Mouse (Mus musculus): ENCODE results near the gene Cep19.
A peak's percentile ranks its signal among the peaks of the same experiment; 100 is the strongest.
"Not testable (repeated sequence)": the region's sequence is repeated elsewhere in the genome, so short reads cannot be mapped to it uniquely, and the experiment has no call there.

Gene Cep19

DNA sequence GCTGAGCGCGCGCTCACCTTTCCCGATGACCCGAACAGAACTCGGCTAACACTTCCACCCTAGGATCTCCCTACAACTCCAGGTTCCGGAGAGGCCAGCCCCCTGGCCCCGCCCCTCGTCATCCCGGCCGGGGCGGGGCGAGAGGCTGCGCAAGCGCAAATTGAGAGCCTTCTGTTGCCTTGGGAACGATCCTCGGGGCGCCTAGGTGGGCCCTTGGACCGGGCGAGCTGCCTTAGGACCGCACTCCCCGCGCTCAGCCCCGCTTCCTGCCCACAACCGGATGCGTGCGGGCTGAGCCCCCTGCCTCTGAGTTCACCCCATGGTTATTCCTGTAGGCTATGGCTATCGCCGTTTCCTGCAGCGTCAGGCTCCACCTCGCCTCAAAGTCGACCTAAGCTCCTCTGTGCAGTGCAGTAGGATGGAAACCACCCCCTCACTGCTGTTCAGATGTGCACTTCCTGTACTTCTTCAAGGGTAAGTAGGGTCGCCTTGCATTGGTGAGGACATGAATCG is at the start of gene Cep19, which contains the start of gene Pigx:
Gene Cep19 (plus strand): TSS at position 163 of the 513 bp plus-strand sequence.
Gene Pigx (minus strand): TSS at position 103 of the 513 bp plus-strand sequence.
- peak; percentile 48 to 78 for DNase-seq (ENCODE audit: low read depth in 1 of 2, low spot score in 2 of 2)

DNA sequence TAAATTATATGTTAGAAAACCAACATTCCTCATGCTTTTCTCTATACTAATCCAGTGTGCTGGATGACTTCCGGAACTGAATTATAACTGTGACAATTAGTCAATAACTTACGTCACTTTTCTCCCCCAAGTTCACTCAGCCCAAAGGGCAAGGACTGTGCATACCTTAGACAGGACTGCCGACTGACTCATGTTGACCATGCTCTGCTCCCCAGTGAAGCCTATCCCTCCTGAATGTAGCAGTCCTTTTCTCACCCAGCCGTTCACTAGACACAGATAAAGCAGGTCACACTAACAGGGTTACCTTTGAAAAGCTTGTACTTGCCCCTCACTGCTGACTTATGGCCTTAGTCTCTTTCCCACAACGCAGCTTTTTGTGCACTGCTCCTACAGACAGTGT is 40.8 kb upstream of the Cep19 start:
- DNase-seq (ENCODE audit: low read depth in 1 of 2, low spot score in 2 of 2) = no peak

DNA sequence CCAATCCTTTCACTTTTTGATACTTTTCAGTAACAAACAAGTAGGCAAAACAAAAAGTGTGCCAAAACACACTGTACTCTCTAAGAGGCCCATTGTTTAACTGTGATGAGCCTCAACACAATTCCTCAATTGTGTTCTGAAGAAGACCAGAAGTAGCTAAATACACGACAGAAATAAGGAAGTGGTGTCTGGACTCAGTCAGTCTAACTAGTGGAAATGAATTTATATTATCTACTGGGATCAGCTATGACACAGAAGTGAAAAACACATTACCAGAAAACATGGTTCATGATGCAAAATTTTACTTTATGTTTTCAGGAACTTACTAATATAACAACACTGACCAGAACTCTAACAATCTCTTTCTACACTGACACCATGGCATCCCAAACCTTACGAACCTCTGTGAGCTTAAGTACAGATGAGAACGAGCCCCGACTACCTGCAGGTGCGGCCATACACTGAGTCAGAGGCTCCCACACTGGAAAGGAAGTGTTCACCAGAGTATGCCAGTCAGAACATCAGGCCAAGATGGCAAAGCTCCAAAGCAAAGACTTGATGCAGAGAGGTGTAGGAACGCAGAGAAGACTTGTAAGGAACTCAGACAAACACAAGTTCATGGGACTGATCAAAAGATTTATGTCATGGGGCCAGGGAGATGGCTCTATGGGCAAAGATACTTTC is 39.6 kb upstream of the Cep19 start:
- no peak for DNase-seq (ENCODE audit: low read depth in 1 of 2, low spot score in 2 of 2)

DNA sequence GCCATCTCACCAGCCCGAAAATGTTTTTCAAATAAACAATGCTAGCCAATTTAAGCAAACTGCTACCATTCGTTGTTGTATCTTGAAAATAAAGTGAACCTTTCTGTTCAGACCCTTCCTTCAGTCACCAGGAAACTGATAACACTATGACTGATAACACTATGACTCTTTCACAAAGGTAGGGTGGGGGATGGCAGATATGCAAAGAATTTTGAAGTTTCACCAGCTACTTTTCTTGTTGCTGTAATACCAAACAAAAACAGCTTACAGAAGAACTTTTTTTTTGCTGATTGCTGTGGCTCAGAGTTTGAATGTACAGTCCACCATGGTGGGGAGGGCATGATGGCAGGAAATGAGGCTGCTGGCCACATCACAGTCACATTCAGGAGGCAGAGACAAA is 37.4 kb upstream of the Cep19 start:
- no peak for DNase-seq (ENCODE audit: low read depth in 1 of 2, low spot score in 2 of 2)

DNA sequence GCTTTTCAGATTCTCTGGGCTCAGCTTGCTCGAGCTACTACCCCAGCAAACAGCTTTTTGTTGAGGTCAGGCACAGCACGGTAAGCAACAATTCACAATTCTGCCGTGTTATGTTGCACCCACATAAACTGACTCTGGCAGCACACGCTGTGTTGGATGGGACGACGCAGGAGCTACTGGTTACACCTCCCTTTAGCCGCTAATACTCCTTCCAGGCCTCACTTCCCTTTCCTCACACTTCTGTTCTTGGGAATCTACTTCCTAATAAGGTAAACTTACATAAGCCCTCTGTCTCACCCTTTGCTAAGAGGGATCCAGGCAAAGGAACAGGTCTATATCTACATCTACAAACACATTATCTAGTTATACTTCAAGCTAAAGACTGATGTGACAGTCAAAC is 35.7 kb upstream of the Cep19 start:
- no peak for DNase-seq (ENCODE audit: low read depth in 1 of 2, low spot score in 2 of 2)

DNA sequence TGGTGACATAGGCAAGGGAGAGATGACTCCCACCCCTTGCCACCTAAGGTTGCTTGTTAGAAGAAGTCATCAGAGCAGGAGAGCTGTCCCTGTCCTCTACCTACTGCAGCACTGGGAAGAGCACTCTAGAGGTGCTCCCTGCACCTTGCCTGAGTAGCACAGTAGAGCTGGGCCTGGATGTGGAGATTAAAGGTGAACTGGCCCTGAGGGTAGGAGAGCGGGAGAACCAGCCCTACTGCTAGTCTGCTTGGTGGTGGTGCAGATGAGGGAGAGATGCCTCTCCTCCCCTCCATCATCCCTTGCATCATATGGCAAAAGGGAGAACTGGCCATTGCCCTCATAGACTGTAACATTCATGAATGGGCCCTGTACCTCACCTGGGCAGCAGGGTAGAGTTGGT is 32.7 kb upstream of the Cep19 start:
- DNase-seq (ENCODE audit: low read depth in 1 of 2, low spot score in 2 of 2) = no peak

DNA sequence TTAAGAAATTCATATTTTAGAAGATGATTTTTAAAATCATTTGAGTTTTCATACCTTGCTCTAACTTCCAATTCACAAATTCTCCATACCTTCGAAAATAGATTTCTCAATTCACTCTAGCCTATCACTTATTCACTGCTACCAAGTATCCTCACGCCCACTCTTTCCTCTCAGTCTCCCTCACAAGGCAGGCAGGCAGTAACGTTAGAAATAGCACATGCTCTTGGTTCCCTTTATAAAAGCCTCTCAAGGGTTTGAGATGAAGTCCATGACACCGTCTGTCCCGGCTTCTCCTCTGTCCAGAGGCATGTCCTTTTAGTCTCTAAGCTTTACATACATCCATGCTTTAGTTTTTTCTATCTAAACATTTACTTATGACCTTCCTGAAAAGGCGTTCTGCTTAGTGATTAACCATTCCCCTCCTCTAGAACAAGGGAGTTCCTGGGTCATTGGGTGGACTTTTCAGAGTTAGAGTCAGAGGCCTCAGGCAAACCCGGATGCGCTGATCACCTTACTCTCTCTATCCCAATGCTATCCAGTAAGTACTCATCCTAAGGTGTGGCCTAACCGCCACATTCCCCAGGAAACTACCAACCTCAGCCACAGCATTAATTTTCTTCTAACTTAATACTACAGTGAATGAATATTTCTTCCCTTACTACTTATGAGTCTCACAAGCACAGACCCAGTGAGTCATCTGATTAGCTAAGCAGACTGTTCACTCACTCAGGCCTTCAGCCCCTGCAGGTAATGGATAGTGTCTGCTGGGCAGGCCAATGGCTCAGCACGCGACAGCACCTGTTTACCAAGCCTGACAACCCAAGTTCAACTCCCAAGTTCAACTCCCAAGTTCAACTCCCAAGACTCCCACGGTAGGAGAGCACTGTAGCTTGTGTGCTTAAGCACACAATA is 31.0 kb upstream of the Cep19 start:
- DNase-seq (ENCODE audit: low read depth in 1 of 2, low spot score in 2 of 2) = no peak

DNA sequence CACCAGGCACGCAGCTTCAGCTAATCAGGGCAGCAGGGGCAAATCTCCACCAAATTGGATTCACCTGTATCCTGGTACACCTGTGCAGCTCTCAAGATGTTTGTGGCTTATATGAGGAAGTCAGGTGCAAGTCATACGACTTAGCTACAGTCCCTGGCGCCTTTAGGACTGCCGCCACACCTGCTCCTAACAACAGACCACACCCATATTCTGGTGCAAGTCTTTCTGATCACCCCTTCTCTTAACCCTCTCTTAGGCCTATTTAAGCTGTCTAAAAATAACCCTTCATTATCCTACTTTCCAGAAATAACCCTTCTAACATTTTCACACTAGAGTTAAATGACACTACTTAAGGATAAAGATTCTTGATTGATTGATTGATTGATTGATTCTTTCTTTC is 29.5 kb upstream of the Cep19 start:
- not testable (repeated sequence) for DNase-seq (ENCODE audit: low read depth in 1 of 2, low spot score in 2 of 2)

DNA sequence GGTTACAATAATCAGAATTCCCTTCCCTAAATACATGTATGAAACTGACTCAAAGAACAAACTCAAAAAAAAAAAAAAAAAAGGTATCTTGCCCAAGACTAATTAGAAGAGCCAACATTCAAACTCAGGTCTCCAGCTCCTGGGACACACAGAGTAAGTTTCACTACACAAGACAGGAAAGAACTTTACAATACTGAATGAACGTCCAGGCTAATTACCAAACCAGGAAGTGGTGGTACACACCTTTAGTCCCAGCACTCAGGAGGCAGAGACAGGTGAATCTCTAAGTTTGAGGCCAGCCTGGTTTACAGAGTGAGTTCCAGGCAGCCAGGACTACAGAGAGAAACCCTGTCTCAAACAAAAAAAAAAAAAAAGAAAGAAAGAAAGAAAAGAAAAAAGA is 23.8 kb upstream of the Cep19 start:
- DNase-seq (ENCODE audit: low read depth in 1 of 2, low spot score in 2 of 2) = no peak

DNA sequence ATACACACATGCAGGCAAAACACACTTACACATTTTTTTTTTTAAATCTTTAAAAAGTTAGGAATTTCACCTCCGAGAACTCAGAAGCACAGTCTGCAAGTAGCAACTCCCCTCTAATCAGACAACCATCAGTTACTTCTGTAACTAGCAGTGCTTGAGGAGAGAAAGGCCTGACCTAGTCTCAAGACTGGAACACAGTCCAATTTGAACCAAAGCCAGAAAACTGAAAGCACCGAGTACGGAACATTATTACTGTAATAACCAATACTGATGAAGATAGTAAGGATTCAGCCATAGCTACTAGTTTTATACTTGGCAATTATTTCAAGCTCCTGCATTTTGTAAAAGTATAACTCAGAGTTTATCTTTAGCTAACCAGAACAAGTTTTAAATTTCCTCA is 23.2 kb upstream of the Cep19 start:
- no peak for DNase-seq (ENCODE audit: low read depth in 1 of 2, low spot score in 2 of 2)

DNA sequence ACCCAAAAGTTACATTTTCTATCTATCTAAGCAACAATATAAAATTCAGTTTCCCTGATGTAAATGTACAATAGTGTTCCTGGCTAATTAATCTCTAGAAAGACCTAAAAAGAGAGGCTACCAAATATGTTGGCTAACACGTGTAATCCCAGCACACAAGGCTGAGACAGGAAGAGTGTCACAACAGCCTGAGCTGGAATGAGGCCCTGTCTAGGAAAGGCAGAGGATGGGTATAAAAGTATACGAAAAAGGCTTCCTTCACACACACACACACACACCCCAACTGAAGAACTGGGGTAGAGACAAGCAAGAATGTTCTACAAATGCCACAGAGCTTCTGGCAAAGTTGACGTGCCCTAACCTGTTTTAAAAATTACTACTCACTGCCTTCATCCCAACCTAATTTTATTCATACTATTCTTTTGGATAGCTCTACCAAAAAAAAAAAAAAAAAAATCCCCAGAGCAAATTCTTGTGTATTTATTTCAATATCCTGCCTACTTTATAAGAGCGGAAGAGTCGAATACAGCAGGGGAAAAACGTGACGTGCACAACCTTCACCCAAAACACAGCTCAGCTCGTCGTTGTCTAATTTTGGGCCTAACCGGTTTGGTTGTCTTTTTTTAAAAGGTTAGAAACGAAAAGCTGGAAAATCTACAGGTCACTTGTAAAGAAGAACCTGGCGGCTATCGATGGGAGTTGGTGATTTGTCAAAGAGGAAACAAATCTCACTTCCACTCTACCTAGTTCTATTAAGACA is 21.8 kb upstream of the Cep19 start:
- no peak for DNase-seq (ENCODE audit: low read depth in 1 of 2, low spot score in 2 of 2)

DNA sequence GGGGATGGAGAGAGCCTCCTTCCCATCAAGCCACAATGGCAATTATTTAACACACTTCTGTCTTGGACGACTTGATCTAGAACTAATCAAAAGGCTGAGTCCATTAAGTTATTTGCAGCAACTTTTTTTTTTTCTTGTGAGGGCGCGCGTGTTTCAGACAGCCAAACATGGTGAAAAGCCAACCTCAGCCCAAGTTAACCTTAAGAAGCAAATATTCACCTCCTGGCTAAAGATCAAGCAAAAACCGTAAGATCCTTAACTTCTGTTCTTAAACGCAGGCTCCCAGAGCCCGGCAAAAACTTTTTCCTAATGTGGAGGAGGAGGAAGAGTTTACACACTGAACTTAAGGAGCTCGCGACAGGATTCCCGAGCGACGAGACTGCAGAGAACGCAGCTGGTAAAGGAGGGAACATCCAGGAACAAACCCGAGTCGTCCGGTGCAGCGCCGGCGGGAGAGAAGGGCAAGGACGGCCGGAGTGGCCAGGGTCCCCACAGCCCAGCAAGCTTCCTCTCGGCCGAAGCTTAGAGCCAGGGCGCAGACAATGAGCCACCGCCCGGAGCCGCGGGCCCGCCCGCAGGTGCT is 21.1 kb upstream of the Cep19 start:
- no peak for DNase-seq (ENCODE audit: low read depth in 1 of 2, low spot score in 2 of 2)

DNA sequence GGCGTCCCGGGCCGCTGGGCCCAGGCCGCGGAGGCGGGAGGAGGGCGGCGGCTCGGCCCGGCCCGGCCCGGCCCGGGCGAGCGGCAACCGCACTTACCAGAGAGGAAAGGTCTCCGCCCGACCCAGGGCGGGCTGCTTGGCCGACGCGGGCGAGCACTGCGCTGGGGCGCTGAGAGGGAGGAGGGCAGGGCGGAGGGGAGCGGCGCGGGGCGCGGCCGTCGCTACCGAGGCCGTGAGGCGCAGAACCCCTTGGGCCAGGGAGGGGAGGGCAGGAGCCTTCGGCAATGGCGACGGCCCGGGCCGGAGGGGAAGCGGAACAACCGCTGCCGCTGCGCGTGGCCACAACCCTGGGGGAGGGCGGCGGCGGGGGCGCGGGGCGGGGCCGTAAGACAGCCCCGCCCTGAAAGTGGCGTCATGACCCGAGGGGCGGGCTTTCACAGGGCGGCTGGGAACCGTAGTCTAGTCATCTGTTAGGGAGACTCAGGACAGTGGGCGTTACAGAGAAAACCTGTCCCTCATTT is 20.5 kb upstream of the Cep19 start, which contains the start of gene Pak2:
Gene Pak2 (minus strand): TSS at position 352 of the 521 bp plus-strand sequence.
- DNase-seq (ENCODE audit: low read depth in 1 of 2, low spot score in 2 of 2) = peak; percentile 68 to 85

DNA sequence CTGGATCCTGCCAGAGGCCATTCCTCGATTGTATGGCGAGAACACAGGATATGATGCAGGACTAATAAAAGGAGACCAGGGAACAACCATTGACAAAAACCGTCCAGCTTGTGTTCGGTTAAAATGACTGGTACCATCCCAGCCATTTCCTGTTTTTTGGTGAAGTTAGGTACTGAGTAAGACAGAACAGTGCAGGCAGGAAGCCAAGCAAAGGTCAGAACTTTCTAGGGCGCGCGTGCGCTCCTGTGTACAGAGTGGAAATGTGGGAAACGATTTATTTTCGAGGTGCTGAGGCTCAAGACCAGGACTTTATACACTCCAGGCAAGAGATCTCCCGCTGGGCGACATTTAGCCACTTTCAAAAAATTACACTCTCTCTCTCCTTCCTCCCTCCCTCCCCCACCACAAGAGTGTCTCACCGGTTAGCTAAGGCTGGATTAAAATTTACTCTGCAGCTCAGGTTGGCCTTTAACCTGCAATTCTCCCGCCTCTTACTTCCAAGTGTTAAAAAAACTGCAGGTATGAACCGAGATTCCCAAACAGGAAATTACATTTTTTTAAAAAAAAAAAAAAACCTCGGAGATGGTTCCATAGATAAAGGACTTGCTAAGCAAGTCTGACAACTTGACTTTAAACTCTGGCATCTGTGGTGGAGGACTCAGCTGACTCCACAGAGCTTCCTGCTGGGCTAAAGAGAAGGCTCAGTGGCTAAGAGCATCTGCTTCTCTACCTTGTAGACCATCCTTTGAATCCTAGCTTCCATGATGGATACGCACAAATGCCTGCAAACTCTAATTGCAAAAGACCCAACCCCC is 11.8 kb upstream of the Cep19 start:
- no peak for DNase-seq (ENCODE audit: low read depth in 1 of 2, low spot score in 2 of 2)

DNA sequence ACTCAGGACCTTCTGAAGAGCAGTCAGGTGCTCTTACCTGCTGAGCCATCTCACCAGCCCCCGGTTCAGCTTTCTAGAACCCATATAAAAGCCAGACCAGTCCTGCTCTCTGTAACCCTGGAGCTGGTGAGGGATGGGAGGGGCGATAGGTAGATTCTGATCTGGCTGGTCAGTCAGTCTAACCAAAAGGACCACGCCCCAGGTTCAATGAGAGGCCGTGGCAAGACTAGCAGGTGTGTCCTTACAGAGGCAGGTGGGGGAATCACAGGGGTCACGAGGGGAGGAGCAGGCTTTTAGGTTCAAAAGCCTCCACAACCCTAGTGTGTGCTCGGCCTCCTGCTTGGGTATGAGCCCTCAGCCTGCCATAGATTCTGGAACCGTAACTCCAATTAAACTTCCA is 8.1 kb upstream of the Cep19 start:
- no peak for DNase-seq (ENCODE audit: low read depth in 1 of 2, low spot score in 2 of 2)

DNA sequence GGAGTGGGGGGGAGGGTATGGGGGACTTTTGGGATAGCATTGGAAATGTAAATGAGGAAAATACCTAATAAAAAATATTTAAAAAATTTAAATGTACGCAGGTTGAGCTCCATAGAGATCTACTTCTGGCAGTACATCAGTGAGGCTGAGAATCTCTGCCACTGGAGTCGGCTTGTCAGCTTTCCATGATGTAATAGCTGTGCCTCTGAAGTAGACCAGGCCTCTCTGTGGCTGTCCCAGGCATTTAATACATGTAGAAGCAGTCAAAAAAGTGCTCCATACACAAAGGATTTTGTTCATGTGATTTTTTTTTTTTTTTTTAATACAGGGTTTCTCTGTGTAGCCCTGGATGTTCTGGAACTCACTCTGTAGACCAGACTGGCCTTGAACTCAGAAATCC is 1.8 kb upstream of the Cep19 start:
- DNase-seq (ENCODE audit: low read depth in 1 of 2, low spot score in 2 of 2) = not testable (repeated sequence)

DNA sequence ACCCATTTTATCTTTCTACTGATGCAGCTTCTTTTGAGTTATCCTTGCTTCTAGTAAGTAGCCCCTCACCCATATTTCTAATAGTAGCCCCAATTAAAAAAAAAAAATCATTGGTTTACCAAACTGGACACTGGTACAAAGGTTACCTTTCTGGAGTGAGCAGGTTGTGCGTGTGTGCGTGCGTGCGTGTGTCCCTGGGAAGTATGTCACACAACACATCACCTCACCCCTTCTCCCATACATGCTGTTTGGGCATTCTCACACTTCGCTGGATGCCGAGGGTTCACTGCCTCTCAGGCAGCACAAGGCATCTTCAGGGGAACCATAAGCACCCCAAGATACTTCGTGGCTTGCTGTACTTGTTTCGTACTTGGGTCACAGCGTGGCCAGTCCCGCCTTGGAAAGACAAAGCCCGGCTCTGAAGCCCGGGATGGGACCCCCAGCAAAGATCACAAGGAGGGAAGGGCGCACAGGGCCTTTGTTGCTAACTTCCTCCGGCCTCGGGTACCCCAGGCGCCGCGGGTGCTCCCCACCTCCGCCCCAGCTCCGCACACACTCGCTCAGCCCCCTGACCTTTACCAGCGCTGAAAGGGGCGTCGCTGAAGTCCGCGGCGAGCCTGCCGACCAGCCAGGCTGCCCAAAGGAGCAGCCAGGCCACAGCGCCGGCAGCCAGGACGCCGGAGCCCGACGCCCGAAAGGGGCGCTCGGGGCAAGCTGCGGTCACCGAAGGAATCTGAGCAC is 533 bp upstream of the Cep19 start:
- no peak for DNase-seq (ENCODE audit: low read depth in 1 of 2, low spot score in 2 of 2)

DNA sequence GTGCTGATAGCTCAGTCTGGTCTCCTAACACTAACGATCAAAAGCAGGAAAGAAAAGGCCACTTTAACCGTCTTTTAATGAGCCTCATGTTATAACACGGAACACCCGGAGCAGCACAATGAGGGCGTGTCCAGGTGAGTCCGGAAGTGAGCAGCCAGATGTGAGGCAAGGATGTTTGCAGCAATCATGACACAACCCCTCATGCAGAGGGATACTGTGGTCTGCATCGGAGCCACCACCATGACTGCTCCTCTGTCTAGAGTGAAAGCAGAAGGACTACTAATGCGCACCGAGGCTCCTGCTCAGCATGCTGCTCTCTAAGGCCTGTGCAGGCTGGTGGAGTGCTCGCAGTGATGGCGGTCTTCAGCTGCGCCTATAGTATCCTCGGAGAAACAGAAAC is 2.7 kb downstream of the Cep19 start:
- DNase-seq (ENCODE audit: low read depth in 1 of 2, low spot score in 2 of 2) = no peak

DNA sequence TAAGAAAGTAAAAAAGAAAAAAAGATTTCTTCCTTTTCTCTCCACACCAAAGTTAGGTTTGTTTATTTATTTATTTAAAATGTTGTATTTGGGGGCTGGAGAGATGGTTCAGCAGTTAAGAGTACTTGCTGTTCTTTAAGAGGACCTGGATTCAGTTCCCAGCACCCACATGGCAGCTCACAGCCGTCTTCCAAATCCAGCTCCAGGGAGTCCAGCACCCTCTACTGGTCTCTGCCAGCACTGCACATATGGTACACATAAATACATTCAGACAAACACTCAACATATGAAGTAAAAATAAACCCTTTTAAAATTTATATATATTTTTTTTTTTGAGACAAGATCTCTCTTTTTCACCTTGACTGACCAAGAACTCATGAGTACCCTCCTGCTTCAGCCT is 6.1 kb downstream of the Cep19 start:
- no peak for DNase-seq (ENCODE audit: low read depth in 1 of 2, low spot score in 2 of 2)
